Mouse (Mus musculus): ENCODE measurements at regions not wholly inside any gene's neighbourhood (a gene's known extent, or its start where the extent isn't known, plus 50 kb on each side); places are given as distances from the start of the nearest gene placed in this dataset.

GRCm38 (mm10) chr12:69524337-69525035 is 58.3 kb downstream of the Vcpkmt start:
- no peak for DNase-seq (ENCODE audit: low read depth)

- DNase-seq (ENCODE audit: low read depth) = no peak
These were observed 63.0 kb downstream of the Vcpkmt start for GRCm38 (mm10) chr12:69519869-69520268.

GRCm38 (mm10) chr12:69519028-69519427 is 63.8 kb downstream of the Vcpkmt start:
- DNase-seq (ENCODE audit: low read depth) = no peak

GRCm38 (mm10) chr12:69517616-69518015 is 65.2 kb downstream of the Vcpkmt start:
- no peak for DNase-seq (ENCODE audit: low read depth)

GRCm38 (mm10) chr12:69516314-69516916 is 66.4 kb downstream of the Vcpkmt start:
- DNase-seq (ENCODE audit: low read depth) = peak; percentile 84

GRCm38 (mm10) chr12:69515850-69516249 is 67.0 kb downstream of the Vcpkmt start:
- no peak for DNase-seq (ENCODE audit: low read depth)

GRCm38 (mm10) chr12:69515117-69515516 is 67.7 kb downstream of the Vcpkmt start:
- DNase-seq (ENCODE audit: low read depth) = no peak

- DNase-seq (ENCODE audit: low read depth) = peak; percentile 77
These were observed 69.7 kb downstream of the Vcpkmt start for GRCm38 (mm10) chr12:69513166-69513565.

- peak; percentile 88 for DNase-seq (ENCODE audit: low read depth)
These were observed 72.1 kb downstream of the Vcpkmt start for GRCm38 (mm10) chr12:69510736-69511135.

- peak; percentile 21 for DNase-seq (ENCODE audit: low read depth)
These were observed 73.6 kb downstream of the Vcpkmt start for GRCm38 (mm10) chr12:69509180-69509579.

GRCm38 (mm10) chr12:69507906-69508305 is 74.9 kb downstream of the Vcpkmt start:
- no peak for DNase-seq (ENCODE audit: low read depth)

GRCm38 (mm10) chr12:69507333-69507732 is 75.5 kb downstream of the Vcpkmt start:
- peak; percentile 49 for DNase-seq (ENCODE audit: low read depth)

GRCm38 (mm10) chr12:69502706-69503070 is 80.1 kb downstream of the Vcpkmt start:
- no peak for DNase-seq (ENCODE audit: low read depth)

- DNase-seq (ENCODE audit: low read depth) = peak; percentile 53
These were observed 80.8 kb downstream of the Vcpkmt start for GRCm38 (mm10) chr12:69501783-69502705.

GRCm38 (mm10) chr12:69501346-69501730 is 81.5 kb downstream of the Vcpkmt start:
- DNase-seq (ENCODE audit: low read depth) = peak; percentile 26

- no peak for DNase-seq (ENCODE audit: low read depth)
These were observed 82.1 kb downstream of the Vcpkmt start for GRCm38 (mm10) chr12:69500600-69501345.

GRCm38 (mm10) chr12:69497121-69497520 is 85.7 kb downstream of the Vcpkmt start:
- no peak for DNase-seq (ENCODE audit: low read depth)

GRCm38 (mm10) chr12:69496341-69496904 is 86.4 kb downstream of the Vcpkmt start:
- no peak for DNase-seq (ENCODE audit: low read depth)

GRCm38 (mm10) chr12:69495776-69496175 is 87.1 kb downstream of the Vcpkmt start:
- no peak for DNase-seq (ENCODE audit: low read depth)

- no peak for DNase-seq (ENCODE audit: low read depth)
These were observed 88.2 kb downstream of the Vcpkmt start for GRCm38 (mm10) chr12:69494648-69495047.

- no peak for DNase-seq (ENCODE audit: low read depth)
These were observed 93.1 kb downstream of the Vcpkmt start for GRCm38 (mm10) chr12:69489686-69490085.

- no peak for DNase-seq (ENCODE audit: low read depth)
These were observed 95.9 kb downstream of the Vcpkmt start for GRCm38 (mm10) chr12:69486903-69487302.
